Mouse (Mus musculus) kidney, postnatal 25 days (tissue): ENCODE data around the gene Pds5b.
"Not testable (repeated sequence)": the region's sequence is repeated elsewhere in the genome, so short reads cannot be mapped to it uniquely, and the experiment has no call there.

Experiments
- DNase-seq, 2 experiments: peaks; one replicate each; pipeline ENCODE4 v3.0.0; 2021; ENCODE audit warnings: mixed read lengths in 2 of 2

Gene Pds5b

GRCm38 (mm10) chr5:150706651-150707050 lies 33.1 kb downstream of the Pds5b start:
- not testable (repeated sequence) for DNase-seq

GRCm38 (mm10) chr5:150707181-150707580 lies 33.6 kb downstream of the Pds5b start:
- not testable (repeated sequence) for DNase-seq

GRCm38 (mm10) chr5:150711503-150711902 lies 38.0 kb downstream of the Pds5b start:
- no peak for DNase-seq

- DNase-seq, result no peak
These were observed 39.9 kb downstream of the Pds5b start for GRCm38 (mm10) chr5:150713431-150713830.

- peak; percentile 27 to 42 for DNase-seq
These were observed 44.2 kb downstream of the Pds5b start for GRCm38 (mm10) chr5:150717775-150718174.

GRCm38 (mm10) chr5:150724641-150725040 lies 51.1 kb downstream of the Pds5b start:
- DNase-seq, result no peak

- DNase-seq, result not testable (repeated sequence)
These were observed 63.5 kb downstream of the Pds5b start for GRCm38 (mm10) chr5:150737028-150737427.

- DNase-seq, result no peak
These were observed 65.8 kb downstream of the Pds5b start for GRCm38 (mm10) chr5:150739311-150739710.

GRCm38 (mm10) chr5:150740597-150740996 lies 67.1 kb downstream of the Pds5b start:
- no peak for DNase-seq

GRCm38 (mm10) chr5:150756623-150757022 lies 83.1 kb downstream of the Pds5b start:
- no peak for DNase-seq

GRCm38 (mm10) chr5:150772403-150772802 lies 98.9 kb downstream of the Pds5b start:
- no peak for DNase-seq

GRCm38 (mm10) chr5:150773083-150773482 lies 99.5 kb downstream of the Pds5b start:
- no peak for DNase-seq

GRCm38 (mm10) chr5:150788261-150788660 lies 114.7 kb downstream of the Pds5b start:
- DNase-seq, result no peak

- no peak for DNase-seq
These were observed 115.5 kb downstream of the Pds5b start for GRCm38 (mm10) chr5:150789039-150789438.

GRCm38 (mm10) chr5:150794181-150794580 lies 120.6 kb downstream of the Pds5b start:
- DNase-seq, result no peak

- no peak for DNase-seq
These were observed 126.5 kb downstream of the Pds5b start for GRCm38 (mm10) chr5:150800056-150800455.

- no peak for DNase-seq
These were observed 140.8 kb downstream of the Pds5b start for GRCm38 (mm10) chr5:150814111-150814990.

GRCm38 (mm10) chr5:150815400-150815799 lies 141.9 kb downstream of the Pds5b start:
- no peak for DNase-seq

- DNase-seq, result no peak
These were observed 143.2 kb downstream of the Pds5b start for GRCm38 (mm10) chr5:150816775-150817174.

- DNase-seq, result no peak
These were observed 144.5 kb downstream of the Pds5b start for GRCm38 (mm10) chr5:150818041-150818440.

GRCm38 (mm10) chr5:150818886-150819285 lies 145.3 kb downstream of the Pds5b start:
- no peak for DNase-seq

GRCm38 (mm10) chr5:150819520-150819919 lies 146.0 kb downstream of the Pds5b start:
- no peak for DNase-seq

- DNase-seq, result no peak
These were observed 147.6 kb downstream of the Pds5b start for GRCm38 (mm10) chr5:150821152-150821551.

- no peak for DNase-seq
These were observed 149.2 kb downstream of the Pds5b start for GRCm38 (mm10) chr5:150822781-150823180.

- no peak for DNase-seq
These were observed 149.8 kb downstream of the Pds5b start for GRCm38 (mm10) chr5:150823361-150823760.
